Mouse (Mus musculus): ENCODE measurements around the gene Gm18596.
"Not testable (repeated sequence)": the region's sequence is repeated elsewhere in the genome, so short reads cannot be mapped to it uniquely, and the experiment has no call there.

Gm18596 gene

DNA sequence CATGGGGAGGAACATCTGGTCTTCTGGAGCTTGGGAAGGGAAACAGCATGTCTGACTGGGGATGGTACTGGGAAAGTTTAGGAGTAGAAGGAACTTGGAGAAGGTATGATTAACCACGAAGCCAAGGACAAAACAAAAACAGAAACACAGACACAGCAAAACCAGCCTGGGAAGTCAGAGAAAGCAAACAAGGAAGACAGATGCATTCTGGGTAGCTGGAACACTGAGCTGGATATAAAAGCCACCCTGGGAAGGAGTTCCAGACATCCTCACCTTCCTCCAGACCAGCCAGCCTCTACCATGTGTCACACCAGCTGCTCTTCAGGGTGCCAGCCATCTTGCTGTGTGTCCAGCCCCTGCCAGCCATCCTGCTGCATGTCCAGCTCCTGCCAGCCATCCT, 26.9 kb downstream of the Gm18596 start, which contains the start of gene Gm10142:
Gene Gm10142, plus strand, starts transcription at position 301 of the 400 bp plus-strand sequence.
- ATAC-seq (ENCODE audit: insufficient number of reproducible peaks, low FRiP score, low TSS enrichment) = no peak

GRCm38 (mm10) chr10:77713734-77714133, 28.7 kb downstream of the Gm18596 start:
- ATAC-seq (ENCODE audit: insufficient number of reproducible peaks, low FRiP score, low TSS enrichment) = no peak

GRCm38 (mm10) chr10:77711157-77711556, 31.3 kb downstream of the Gm18596 start, which contains the start of gene Gm10024:
TSS of gene Gm10024 (plus strand) at chr10:77711457.
- ATAC-seq (ENCODE audit: insufficient number of reproducible peaks, low FRiP score, low TSS enrichment) = not testable (repeated sequence)

DNA sequence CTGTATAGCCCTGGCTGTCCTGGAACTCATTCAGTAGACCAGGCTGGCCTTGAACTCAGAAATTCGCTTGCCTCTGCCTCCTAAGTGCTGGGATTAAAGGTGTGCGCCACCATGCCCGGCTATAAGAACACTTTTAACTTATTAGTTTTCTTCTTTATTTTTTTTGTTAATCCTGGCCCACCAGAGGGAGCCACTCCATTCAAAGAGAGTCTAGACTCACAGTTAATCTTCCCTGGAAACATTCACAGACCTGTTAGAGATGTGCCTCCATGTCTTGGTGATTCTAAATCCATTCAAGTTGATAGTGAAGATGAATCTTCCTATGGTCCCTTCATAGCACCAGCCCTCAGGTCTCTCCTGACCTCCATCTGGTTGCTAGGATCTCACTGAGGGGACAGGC, 32.6 kb downstream of the Gm18596 start:
- ATAC-seq (ENCODE audit: insufficient number of reproducible peaks, low FRiP score, low TSS enrichment) = no peak

GRCm38 (mm10) chr10:77706326-77706725, 36.1 kb downstream of the Gm18596 start, which contains the start of gene Gm10272:
TSS of gene Gm10272 (plus strand) at chr10:77706626.
- ATAC-seq (ENCODE audit: insufficient number of reproducible peaks, low FRiP score, low TSS enrichment) = no peak

DNA sequence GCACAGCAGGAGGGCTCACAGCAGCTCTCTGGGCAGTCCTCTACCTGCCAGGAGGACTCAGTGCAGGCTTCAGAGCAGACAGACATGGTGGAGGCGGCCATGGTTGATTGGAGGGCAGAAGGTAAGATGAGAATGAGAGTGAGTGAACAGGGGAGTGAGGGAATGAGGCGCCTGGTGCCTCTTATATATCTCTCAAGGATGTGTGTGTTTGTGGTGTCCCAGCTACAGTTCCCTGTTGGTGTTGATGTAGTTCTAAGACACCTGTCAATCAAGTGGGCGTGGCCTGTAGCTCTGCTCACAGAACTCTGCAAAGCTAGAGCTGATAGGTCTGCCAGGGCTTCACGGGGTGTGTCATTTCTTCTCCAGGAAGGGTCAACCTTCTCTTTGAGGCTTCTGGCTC, 45.3 kb downstream of the Gm18596 start, which contains the start of gene Gm9508:
Gene Gm9508, minus strand, starts transcription at position 101 of the 400 bp plus-strand sequence.
- no peak for ATAC-seq (ENCODE audit: insufficient number of reproducible peaks, low FRiP score, low TSS enrichment)
